Mouse (Mus musculus): ENCODE data around the gene Tubgcp6. TPM values are rescaled to one million over a fixed set of nuclear protein-coding genes. Genes with fewer than 3 reads are reported as not detected.

The Tubgcp6 gene
- polyA plus RNA-seq, 1 experiment from 2014 or later = 3.3 TPM

DNA sequence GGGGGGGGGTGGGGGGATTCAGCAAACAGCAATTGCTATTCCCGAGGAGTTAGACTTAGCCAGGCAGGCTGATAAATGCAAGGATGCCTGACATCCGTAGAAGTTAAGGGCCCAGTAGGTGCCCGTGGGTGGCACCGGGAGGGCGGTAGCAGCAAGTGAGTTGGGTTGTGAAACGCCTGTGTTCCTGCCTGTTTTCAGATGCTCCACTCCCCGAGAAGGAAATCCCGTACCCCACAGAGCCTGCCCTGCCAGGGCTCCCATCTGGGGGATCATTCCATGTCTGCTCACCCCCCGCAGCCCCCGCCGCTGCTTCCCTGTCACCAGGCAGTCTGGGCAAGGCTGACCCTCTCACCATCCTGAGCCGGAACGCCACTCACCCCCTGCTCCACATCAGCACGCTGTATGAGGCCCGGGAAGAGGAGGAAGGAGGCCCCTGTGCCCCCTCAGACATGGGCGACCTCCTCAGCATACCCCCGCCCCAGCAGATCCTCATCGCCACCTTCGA lies 53.5 kb downstream of the Tubgcp6 start:
- H3K9me3 ChIP-seq (ENCODE audit: low read length) = no peaks in the 10 kb centered on the region
- no peak overlapping the region for H3K4me2 ChIP-seq (ENCODE audit: low read depth, low read length)
- H3K9ac ChIP-seq (replicated peaks) = no peak overlapping the region
- H3K27ac ChIP-seq (ENCODE audit: low read depth) = no peak overlapping the region
- 80% methylated on average over 19 of the region's 19 CpGs for WGBS (ENCODE audit: insufficient replicate concordance)
- H3K4me1 ChIP-seq (ENCODE audit: insufficient read depth) = peaks cover 3% of the 10 kb centered on the region; the same call in 1 of the 2 replicates
- ATAC-seq = no peak
- H3K27me3 ChIP-seq (ENCODE audit: insufficient read depth, low read length) = peaks cover 32% of the 10 kb centered on the region
- TF ChIP-seq EP300 (IDR thresholded peaks at IDR 0.05; ENCODE audit: low read depth) = no peak
- TF ChIP-seq CTCF (IDR thresholded peaks at IDR 0.05; ENCODE audit: low read depth) = no peak
- no peak for DNase-seq
- H3K4me3 ChIP-seq (ENCODE audit: low read depth, low read length) = no peak overlapping the region
- H3K36me3 ChIP-seq (replicated peaks; ENCODE audit: insufficient read depth, low read length) = no peaks in the 10 kb centered on the region

GRCm38 (mm10) chr15:89068226-89068625 lies 54.7 kb downstream of the Tubgcp6 start:
- Histone ChIP-seq H3K9ac (replicated peaks) (no peak overlapping the region), H3K36me3 (replicated peaks; ENCODE audit: insufficient read depth, low read length) (no peaks in the 10 kb centered on the region), H3K27ac (ENCODE audit: low read depth) (no peak overlapping the region), H3K27me3 (ENCODE audit: insufficient read depth, low read length) (peaks cover 34% of the 10 kb centered on the region), H3K4me2 (ENCODE audit: low read depth, low read length) (no peak overlapping the region), H3K4me1 (ENCODE audit: insufficient read depth) (peaks cover 3% of the 10 kb centered on the region; the same call in 1 of the 2 replicates), H3K9me3 (ENCODE audit: low read length) (no peaks in the 10 kb centered on the region), H3K4me3 (ENCODE audit: low read depth, low read length) (no peak overlapping the region)
- ATAC-seq (no peak), DNase-seq (no peak)
- no peak for TF ChIP-seq EP300 (IDR thresholded peaks at IDR 0.05; ENCODE audit: low read depth)
- no peak for TF ChIP-seq CTCF (IDR thresholded peaks at IDR 0.05; ENCODE audit: low read depth)
- WGBS (ENCODE audit: insufficient replicate concordance) = 34% methylated on average over 26 of the region's 26 CpGs

GRCm38 (mm10) chr15:89067609-89068008 lies 55.3 kb downstream of the Tubgcp6 start:
- Histone ChIP-seq H3K9ac (replicated peaks) (no peak overlapping the region), H3K4me1 (ENCODE audit: insufficient read depth) (peaks cover 3% of the 10 kb centered on the region; the same call in 1 of the 2 replicates), H3K27me3 (ENCODE audit: insufficient read depth, low read length) (peaks cover 35% of the 10 kb centered on the region), H3K36me3 (replicated peaks; ENCODE audit: insufficient read depth, low read length) (no peaks in the 10 kb centered on the region), H3K27ac (ENCODE audit: low read depth) (no peak overlapping the region), H3K4me2 (ENCODE audit: low read depth, low read length) (no peak overlapping the region), H3K9me3 (ENCODE audit: low read length) (no peaks in the 10 kb centered on the region), H3K4me3 (ENCODE audit: low read depth, low read length) (no peak overlapping the region)
- DNase-seq (no peak), ATAC-seq (no peak)
- TF ChIP-seq CTCF (IDR thresholded peaks at IDR 0.05; ENCODE audit: low read depth) (no peak), EP300 (IDR thresholded peaks at IDR 0.05; ENCODE audit: low read depth) (no peak)
- WGBS (ENCODE audit: insufficient replicate concordance) = 26% methylated on average over 35 of the region's 35 CpGs

DNA sequence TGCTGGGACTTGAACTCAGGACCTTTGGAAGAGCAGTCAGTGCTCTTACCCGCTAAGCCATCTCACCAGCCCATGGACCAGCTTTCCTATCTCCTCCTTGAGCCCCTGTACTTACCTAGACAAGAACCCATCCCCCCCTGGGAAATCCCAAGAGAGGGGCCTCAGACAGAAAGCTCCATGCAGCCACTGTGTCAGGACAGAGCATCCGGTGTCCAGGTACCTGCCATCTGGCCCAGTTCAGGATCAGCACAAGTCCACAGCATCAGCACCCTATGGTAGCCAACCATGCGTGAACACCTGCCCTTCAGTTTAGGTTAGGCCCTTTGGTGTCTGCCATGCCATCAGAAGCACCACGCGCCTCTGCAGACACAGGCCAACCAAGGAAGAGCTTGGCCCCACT lies 58.0 kb downstream of the Tubgcp6 start:
- TF ChIP-seq EP300 (IDR thresholded peaks at IDR 0.05; ENCODE audit: low read depth) (no peak), CTCF (IDR thresholded peaks at IDR 0.05; ENCODE audit: low read depth) (no peak)
- no peak overlapping the region for H3K4me2 ChIP-seq (ENCODE audit: low read depth, low read length)
- WGBS (ENCODE audit: insufficient replicate concordance) = 79% methylated on average over 5 of the region's 5 CpGs
- H3K9me3 ChIP-seq (ENCODE audit: low read length) = no peaks in the 10 kb centered on the region
- no peak overlapping the region for H3K27ac ChIP-seq (ENCODE audit: low read depth)
- ATAC-seq = no peak
- no peak overlapping the region for H3K9ac ChIP-seq (replicated peaks)
- H3K36me3 ChIP-seq (replicated peaks; ENCODE audit: insufficient read depth, low read length) = no peaks in the 10 kb centered on the region
- DNase-seq = no peak
- peaks cover 3% of the 10 kb centered on the region; the same call in 1 of the 2 replicates for H3K4me1 ChIP-seq (ENCODE audit: insufficient read depth)
- H3K4me3 ChIP-seq (ENCODE audit: low read depth, low read length) = no peak overlapping the region
- peaks cover 58% of the 10 kb centered on the region for H3K27me3 ChIP-seq (ENCODE audit: insufficient read depth, low read length)

GRCm38 (mm10) chr15:89063536-89063935 lies 59.4 kb downstream of the Tubgcp6 start:
- H3K27me3 ChIP-seq (ENCODE audit: insufficient read depth, low read length) = peaks cover 64% of the 10 kb centered on the region
- H3K4me2 ChIP-seq (ENCODE audit: low read depth, low read length) = no peak overlapping the region
- ATAC-seq (no peak), DNase-seq (no peak)
- H3K9me3 ChIP-seq (ENCODE audit: low read length) = no peaks in the 10 kb centered on the region
- 70% methylated on average over 6 of the region's 6 CpGs for WGBS (ENCODE audit: insufficient replicate concordance)
- no peak overlapping the region for H3K27ac ChIP-seq (ENCODE audit: low read depth)
- no peak for TF ChIP-seq CTCF (IDR thresholded peaks at IDR 0.05; ENCODE audit: low read depth)
- TF ChIP-seq EP300 (IDR thresholded peaks at IDR 0.05; ENCODE audit: low read depth) = no peak
- peaks cover 3% of the 10 kb centered on the region; the same call in 1 of the 2 replicates for H3K4me1 ChIP-seq (ENCODE audit: insufficient read depth)
- H3K36me3 ChIP-seq (replicated peaks; ENCODE audit: insufficient read depth, low read length) = no peaks in the 10 kb centered on the region
- H3K9ac ChIP-seq (replicated peaks) = no peak overlapping the region
- no peak overlapping the region for H3K4me3 ChIP-seq (ENCODE audit: low read depth, low read length)

DNA sequence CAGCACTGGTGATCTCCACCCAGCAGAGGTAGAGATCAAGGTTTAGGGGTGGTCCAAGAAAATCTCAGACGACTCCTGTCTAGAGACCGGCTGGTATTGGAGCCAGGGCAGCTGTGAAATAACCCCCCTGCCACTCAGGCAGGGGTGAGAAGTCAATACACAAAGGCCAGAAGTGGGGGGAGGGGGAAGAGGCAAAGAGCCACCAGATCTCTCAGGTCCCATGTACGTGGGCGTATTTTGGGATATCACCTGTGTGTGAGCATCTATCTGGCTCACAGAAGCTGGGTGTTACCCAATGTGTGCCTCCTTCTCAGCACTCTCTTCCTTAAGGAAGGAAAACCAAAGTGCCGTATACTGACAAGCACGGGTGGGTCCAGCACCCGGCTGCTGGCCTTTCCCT lies 59.9 kb downstream of the Tubgcp6 start:
- Histone ChIP-seq H3K27me3 (ENCODE audit: insufficient read depth, low read length) (peaks cover 64% of the 10 kb centered on the region), H3K4me3 (ENCODE audit: low read depth, low read length) (no peak overlapping the region), H3K4me2 (ENCODE audit: low read depth, low read length) (no peak overlapping the region), H3K9ac (replicated peaks) (no peak overlapping the region), H3K4me1 (ENCODE audit: insufficient read depth) (peaks cover 3% of the 10 kb centered on the region; the same call in 1 of the 2 replicates), H3K9me3 (ENCODE audit: low read length) (no peaks in the 10 kb centered on the region), H3K36me3 (replicated peaks; ENCODE audit: insufficient read depth, low read length) (no peaks in the 10 kb centered on the region), H3K27ac (ENCODE audit: low read depth) (no peak overlapping the region)
- WGBS (ENCODE audit: insufficient replicate concordance) = 62% methylated on average over 7 of the region's 7 CpGs
- TF ChIP-seq EP300 (IDR thresholded peaks at IDR 0.05; ENCODE audit: low read depth) = no peak
- TF ChIP-seq CTCF (IDR thresholded peaks at IDR 0.05; ENCODE audit: low read depth) = no peak
- ATAC-seq (no peak), DNase-seq (no peak)
